20 mouse cellular contexts compared by ENCODE assay signal in genomic region chr1:180277563-180277962, GRCm38 (mm10). TPM values are rescaled to one million over a fixed set of nuclear protein-coding genes. Genes with fewer than 3 reads are reported as not detected.
DNase-seq lines count a peak whose midpoint lies in the region; ATAC-seq lines count a peak whose summit lies in the region.
"Had no signal": no experiment of that assay in that cellular context is flagged by ENCODE, and none has a peak within 500 bp of the region (broad histone marks: within the 10 kb centered on the region; RNA-seq: fewer than 3 reads in every experiment).

No protein-coding gene starts in this region.

- H3K9me3 ChIP-seq in heart, embryonic 12.5 days (replicated peaks): peaks cover 10% of the 10 kb centered on the region; the same call in 1 of the 2 replicates
- H3K9me3 ChIP-seq in forebrain, embryonic 11.5 days (ENCODE audit: control insufficient read depth, low read length): no peaks in the 10 kb centered on the region
- H3K9me3 ChIP-seq: limb, embryonic 10.5 days; midbrain, embryonic 13.5 days had no signal

- 50% methylated on average over 9 of the region's 9 CpGs for WGBS in heart, embryonic 12.5 days
- 86% methylated on average over 9 of the region's 9 CpGs for WGBS in forebrain, embryonic 11.5 days

- peaks cover 28% of the 10 kb centered on the region for H3K4me1 ChIP-seq in brown adipose tissue, adult 24 weeks (ENCODE audit: control insufficient read depth, insufficient read depth, insufficient read length, low read length)
- peaks cover 28% of the 10 kb centered on the region for H3K4me1 ChIP-seq in heart, embryonic 12.5 days (replicated peaks)
- H3K4me1 ChIP-seq in forebrain, embryonic 11.5 days (replicated peaks; ENCODE audit: control insufficient read depth, insufficient read depth, low read length): no peaks in the 10 kb centered on the region

- no peak overlapping the region for H3K4me2 ChIP-seq in heart, embryonic 12.5 days
- H3K4me2 ChIP-seq in forebrain, embryonic 11.5 days (ENCODE audit: low read depth, low read length, severe bottlenecking): no peak overlapping the region
- H3K4me2 ChIP-seq: hindbrain, embryonic 14.5 days; midbrain, embryonic 13.5 days had no signal

- peak; percentile 60 to 87 for DNase-seq in heart, adult 9 months (ENCODE audit: low spot score in 2 of 2)
- no peak for DNase-seq in heart, postnatal 14 days
- DNase-seq in kidney, postnatal 10 days: peak; percentile 22
- DNase-seq in forebrain, embryonic 11.5 days (ENCODE audit: low spot score): no peak
- DNase-seq in urinary bladder, postnatal 4 days (ENCODE audit: low spot score in 2 of 2): no peak
- DNase-seq in layer of hippocampus, postnatal 25 days (ENCODE audit: extremely low spot score in 1 of 2, low spot score in 1 of 2): no peak
- DNase-seq: cerebellum, adult 2 months; gastrocnemius, postnatal 36 days; layer of hippocampus, postnatal 36 days; right cerebral cortex, postnatal 25 days had no signal

- ATAC-seq in heart, embryonic 12.5 days (ENCODE audit: insufficient number of reproducible peaks, low FRiP score): 0 out of 2 replicates have a peak, but pooled peaks have one; percentile 31
- ATAC-seq in forebrain, embryonic 11.5 days (replicated peaks; ENCODE audit: low FRiP score): no peak
- ATAC-seq: activated CD4-positive, CD25-positive, alpha-beta regulatory T cell, adult 4 months; CD4-positive, CD25-positive, alpha-beta regulatory T cell, adult 4 months; forebrain, embryonic 16.5 days; intestine, postnatal 0 days; midbrain, embryonic 13.5 days had no signal

- intact Hi-C loops in heart, postnatal 14 days (cut with DNase I): no loop called here

- H3K36me3 ChIP-seq in heart, embryonic 12.5 days: no peaks in the 10 kb centered on the region
- no peaks in the 10 kb centered on the region for H3K36me3 ChIP-seq in forebrain, embryonic 11.5 days (ENCODE audit: control insufficient read depth, insufficient read depth, low read length)
- H3K36me3 ChIP-seq: limb, embryonic 10.5 days; midbrain, embryonic 13.5 days had no signal

- no peak overlapping the region for H3K9ac ChIP-seq in heart, embryonic 12.5 days
- no peak overlapping the region for H3K9ac ChIP-seq in forebrain, embryonic 11.5 days (ENCODE audit: low read length)
- H3K9ac ChIP-seq: hindbrain, embryonic 14.5 days; midbrain, embryonic 13.5 days had no signal

- no peaks in the 10 kb centered on the region for H3K27me3 ChIP-seq in heart, embryonic 12.5 days (replicated peaks)
- no peaks in the 10 kb centered on the region for H3K27me3 ChIP-seq in forebrain, embryonic 11.5 days (ENCODE audit: control insufficient read depth, insufficient read depth, low read length)
- H3K27me3 ChIP-seq: midbrain, embryonic 13.5 days had no signal

- no peak overlapping the region for H3K4me3 ChIP-seq in brown adipose tissue, adult 24 weeks (ENCODE audit: insufficient read depth, low read depth, low read length)
- no peak overlapping the region for H3K4me3 ChIP-seq in heart, embryonic 12.5 days
- H3K4me3 ChIP-seq in forebrain, embryonic 11.5 days (ENCODE audit: low read depth, low read length): no peak overlapping the region
- H3K4me3 ChIP-seq: limb, embryonic 10.5 days; midbrain, embryonic 13.5 days had no signal

- H3K27ac ChIP-seq in brown adipose tissue, adult 24 weeks (replicated peaks; ENCODE audit: low read depth, low read length): peak overlapping the region; percentile 93
- H3K27ac ChIP-seq in heart, embryonic 12.5 days (ENCODE audit: poor library complexity, severe bottlenecking): no peak overlapping the region
- no peak overlapping the region for H3K27ac ChIP-seq in forebrain, embryonic 11.5 days (ENCODE audit: low read depth, low read length)
- H3K27ac ChIP-seq: hindbrain, embryonic 14.5 days; limb, embryonic 10.5 days; macrophage; midbrain, embryonic 13.5 days had no signal

RNA-seq across cellular contexts. Expression of gene Psen2, which starts 14.3 kb away (rescaled TPM):
- total RNA-seq in heart, postnatal 14 days (2021): 10 to 100 TPM; 12.0 to 13.0 TPM
- 11.6 and 17.9 TPM in 2 replicates for polyA plus RNA-seq in brown adipose tissue, adult 24 weeks (2012; ENCODE audit: insufficient read depth, insufficient read length, missing spikeins)
- 13.8 and 15.1 TPM in 2 replicates for polyA plus RNA-seq in heart, embryonic 12.5 days (2016; fragmentation: Nextera tagmentation; extraction: Ambion mirVana)
- polyA plus RNA-seq in forebrain, embryonic 11.5 days (2014; fragmentation: Nextera tagmentation; extraction: Ambion mirVana): 5.7 and 6.1 TPM in 2 replicates
- 10 to 100 TPM; 19.5 to 25.4 TPM for total RNA-seq in layer of hippocampus, postnatal 25 days (2021)

RNA-seq across cellular contexts. Expression of gene Itpkb, which starts 52.7 kb away (rescaled TPM):
- 10 to 100 TPM; 76.8 to 79.6 TPM for total RNA-seq in heart, postnatal 14 days (2021)
- 15.8 and 21.6 TPM in 2 replicates for polyA plus RNA-seq in brown adipose tissue, adult 24 weeks (2012; ENCODE audit: insufficient read depth, insufficient read length, missing spikeins)
- polyA plus RNA-seq in heart, embryonic 12.5 days (2016; fragmentation: Nextera tagmentation; extraction: Ambion mirVana): 7.2 and 9.1 TPM in 2 replicates
- 3.0 and 3.2 TPM in 2 replicates for polyA plus RNA-seq in forebrain, embryonic 11.5 days (2014; fragmentation: Nextera tagmentation; extraction: Ambion mirVana)
- total RNA-seq in layer of hippocampus, postnatal 25 days (2021): 10 to 100 TPM; 24.4 to 26.5 TPM

Comparison
In these comparisons a context has a peak if more than half of its experiments do, and no peak if none do; other contexts are left out.
1. DNase-seq: peak in heart, adult 9 months (2 of 2) and kidney, postnatal 10 days (single experiment); none in heart, postnatal 14 days (0 of 2), forebrain, embryonic 11.5 days (single experiment), urinary bladder, postnatal 4 days (0 of 2) and layer of hippocampus, postnatal 25 days (0 of 2).